Mouse (Mus musculus) heart, adult 8-10 months (tissue): ENCODE measurements around the gene Hsf2. TPM values are rescaled to one million over a fixed set of nuclear protein-coding genes. Genes with fewer than 3 reads are reported as not detected.
A peak's percentile ranks its signal among the peaks of the same experiment; 100 is the strongest.
"Not testable (repeated sequence)": the region's sequence is repeated elsewhere in the genome, so short reads cannot be mapped to it uniquely, and the experiment has no call there.

Source experiments
- DNase-seq: peaks from one replicate; pipeline ENCODE4 v3.0.0; 2022; ENCODE audit warnings: low spot score
- total RNA-seq, 4 experiments: library from RNA; stranded (reverse); gene quantifications; 2 replicates each; pipeline ENCODE4 v1.2.4; 2022

The Hsf2 gene
- total RNA-seq, 4 experiments from 2014 or later = 13.7 to 16.6 (median 15.1) TPM

DNA sequence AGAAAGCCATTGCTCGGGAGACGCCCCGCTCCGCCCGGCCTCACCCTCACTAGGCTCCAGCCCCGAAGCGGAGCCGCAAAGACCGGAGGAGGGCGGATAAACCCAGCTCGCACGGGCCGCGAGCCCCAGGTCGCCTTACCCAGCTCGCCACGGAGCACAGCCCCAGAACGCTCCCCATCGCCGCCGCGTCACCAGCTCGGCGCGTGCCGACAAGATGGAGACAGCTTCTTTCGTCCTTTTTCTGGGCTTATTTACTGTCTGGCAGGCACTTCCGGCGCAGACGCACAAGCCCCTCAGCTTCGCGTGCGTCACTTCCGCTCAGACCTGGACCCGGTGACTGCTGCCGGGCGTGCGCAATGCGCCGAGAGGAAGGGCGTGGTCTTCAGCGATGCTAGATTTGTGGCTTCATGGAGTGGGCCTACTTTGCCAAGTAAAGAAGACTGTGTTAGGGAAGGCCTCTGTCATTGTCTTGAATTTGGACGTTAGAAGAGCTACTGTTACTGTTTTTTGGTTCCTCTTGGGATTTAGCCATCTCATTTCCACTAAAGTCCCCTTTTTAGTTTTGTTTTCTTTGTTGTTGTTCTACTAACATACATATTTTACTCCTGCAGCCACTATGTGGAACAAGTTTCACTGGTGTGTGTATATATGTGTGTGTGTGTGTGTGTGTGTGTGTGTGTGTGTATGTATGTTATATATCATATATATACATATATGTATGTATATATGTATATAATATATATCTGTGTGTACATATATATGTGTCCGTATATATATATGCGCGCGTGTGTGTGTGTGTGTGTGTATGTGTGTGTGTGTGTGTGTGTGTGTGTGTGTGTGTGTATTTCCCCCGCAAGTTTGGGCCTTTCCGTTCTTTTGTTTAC is 46.3 kb downstream of the Hsf2 start, which contains the start of gene Serinc1:
Gene Serinc1, minus strand, starts transcription at position 313 of the 884 bp plus-strand sequence.
- peak; percentile 95 for DNase-seq

DNA sequence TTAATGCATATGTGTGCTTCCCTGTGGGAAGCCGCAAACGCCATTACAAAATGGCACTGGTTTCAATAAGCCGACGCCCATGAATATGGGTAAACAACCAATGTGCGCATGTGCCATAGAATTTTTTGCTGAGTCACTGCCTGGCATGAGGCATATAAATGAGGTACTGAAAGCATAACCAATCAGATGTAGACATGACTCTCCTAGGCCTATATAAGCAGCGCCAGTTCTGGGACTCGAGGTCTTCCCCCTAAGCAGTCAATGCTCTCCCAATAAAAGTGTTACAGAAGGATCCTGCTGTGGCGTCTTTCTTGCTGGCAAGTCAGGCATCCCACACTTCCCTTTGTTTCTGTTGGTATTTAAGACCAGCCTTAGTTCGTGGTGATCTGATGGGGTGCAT is 57.7 kb downstream of the Hsf2 start:
- not testable (repeated sequence) for DNase-seq

DNA sequence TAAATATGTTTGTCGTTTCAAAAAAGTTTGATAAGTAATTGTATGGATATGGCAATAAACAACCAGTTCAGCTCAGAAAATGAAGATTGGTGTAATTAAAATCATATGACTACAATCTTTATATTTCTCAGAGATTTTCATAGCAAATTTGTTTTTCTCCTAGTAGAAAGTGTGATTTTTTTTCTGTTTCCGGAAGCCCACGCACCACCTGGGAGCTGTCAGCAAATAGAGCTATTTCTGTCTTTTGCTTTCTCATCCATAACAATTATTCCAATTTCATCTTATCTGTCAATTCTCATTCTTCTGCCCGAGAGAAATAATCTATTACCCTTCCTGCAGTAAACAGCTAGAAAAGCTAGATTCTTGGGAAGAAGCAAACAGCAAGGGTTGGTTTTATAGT is 63.4 kb downstream of the Hsf2 start:
- DNase-seq = no peak

DNA sequence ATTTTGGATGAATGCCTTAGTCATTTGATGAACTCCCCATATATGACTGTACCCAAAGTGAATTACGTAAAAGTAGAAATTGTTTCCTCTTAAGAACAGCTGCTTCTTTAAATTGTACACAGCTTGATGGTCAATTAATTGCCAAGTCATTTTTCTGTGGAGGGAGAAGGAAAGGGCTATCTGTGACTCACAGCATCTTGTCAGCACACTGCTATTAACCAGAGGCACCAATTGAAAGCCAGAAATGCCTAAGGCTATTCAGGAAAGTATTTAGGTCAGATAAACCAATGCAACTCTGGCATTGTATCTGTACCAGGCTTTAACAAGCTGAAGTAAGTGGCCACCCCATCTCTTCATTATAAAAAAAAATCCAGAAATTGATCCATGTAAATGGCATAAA is 67.5 kb downstream of the Hsf2 start:
- no peak for DNase-seq

DNA sequence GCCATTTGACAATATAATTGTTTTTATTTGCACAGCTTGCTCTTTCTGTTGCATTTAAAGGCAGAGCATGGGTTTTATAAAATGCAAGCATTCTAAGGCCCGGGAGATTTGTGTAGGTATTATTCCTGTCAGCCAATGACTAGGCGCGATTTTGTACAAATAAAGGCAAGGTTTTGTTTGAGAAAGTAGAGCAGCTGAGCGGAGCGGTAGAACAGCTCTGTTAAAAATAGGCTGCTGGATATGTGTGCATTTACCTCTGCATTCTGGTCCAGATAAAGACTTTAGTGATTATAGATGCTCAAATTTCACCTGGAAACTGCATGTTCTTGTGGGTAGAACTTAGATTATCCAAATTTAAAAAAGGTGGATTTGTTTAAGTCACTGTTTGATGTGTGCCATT is 71.4 kb downstream of the Hsf2 start:
- no peak for DNase-seq

Other genes starting within 250 kb of the Hsf2 start
- 100 to 1,000 TPM; 269 to 313 (median 271) TPM for gene Serinc1, start 46.1 kb downstream of the Hsf2 start, total RNA-seq
- gene Pkib, start 145.6 kb downstream of the Hsf2 start, total RNA-seq = 1 to 10 TPM in 2 of 4 experiments, under 1 TPM in 2; 0.68 to 2.2 (median 1.3) TPM